Mouse (Mus musculus): ENCODE data around the gene Nucb1. TPM values are rescaled to one million over a fixed set of nuclear protein-coding genes. Genes with fewer than 3 reads are reported as not detected.
"Not testable (repeated sequence)": the region's sequence is repeated elsewhere in the genome, so short reads cannot be mapped to it uniquely, and the experiment has no call there.

Gene Nucb1
- polyA plus RNA-seq, 1 experiment from 2014 or later: 251 TPM

- 61% methylated on average over 7 of the region's 7 CpGs for WGBS
- H3K9me3 ChIP-seq (ENCODE audit: control insufficient read depth, low read length): no peaks in the 10 kb centered on the region
- H3K4me3 ChIP-seq (ENCODE audit: low read length): no peak overlapping the region
- no peak overlapping the region for H3K9ac ChIP-seq (ENCODE audit: low read depth, low read length)
- H3K4me1 ChIP-seq (ENCODE audit: control insufficient read depth, insufficient read depth, low read length): peaks cover 16% of the 10 kb centered on the region
- no peaks in the 10 kb centered on the region for H3K36me3 ChIP-seq (ENCODE audit: control insufficient read depth, insufficient read depth, low read length)
- ATAC-seq: no peak
- H3K27me3 ChIP-seq (replicated peaks; ENCODE audit: control insufficient read depth, insufficient read depth, low read length): no peaks in the 10 kb centered on the region
- H3K27ac ChIP-seq (ENCODE audit: low read length): no peak overlapping the region
- no peak overlapping the region for H3K4me2 ChIP-seq (ENCODE audit: low read depth, low read length)
These were observed 24.0 kb downstream of the Nucb1 start for GRCm38 (mm10) chr7:45486158-45486557.

GRCm38 (mm10) chr7:45484985-45485384, 25.2 kb downstream of the Nucb1 start:
- not testable (repeated sequence) for H3K4me2 ChIP-seq (ENCODE audit: low read depth, low read length); H3K9me3 ChIP-seq (ENCODE audit: control insufficient read depth, low read length); H3K9ac ChIP-seq (ENCODE audit: low read depth, low read length); H3K36me3 ChIP-seq (ENCODE audit: control insufficient read depth, insufficient read depth, low read length); H3K27me3 ChIP-seq (replicated peaks; ENCODE audit: control insufficient read depth, insufficient read depth, low read length); H3K4me3 ChIP-seq (ENCODE audit: low read length); H3K27ac ChIP-seq (ENCODE audit: low read length); ATAC-seq
- WGBS: 93% methylated on average over 5 of the region's 5 CpGs
- H3K4me1 ChIP-seq (ENCODE audit: control insufficient read depth, insufficient read depth, low read length): peaks cover 12% of the 10 kb centered on the region; the same call in 1 of the 2 replicates

- WGBS: 64% methylated on average over 1 of the region's 1 CpGs
- Histone ChIP-seq H3K9ac (ENCODE audit: low read depth, low read length) (no peak overlapping the region), H3K4me1 (ENCODE audit: control insufficient read depth, insufficient read depth, low read length) (no peaks in the 10 kb centered on the region), H3K27ac (ENCODE audit: low read length) (no peak overlapping the region), H3K36me3 (ENCODE audit: control insufficient read depth, insufficient read depth, low read length) (no peaks in the 10 kb centered on the region), H3K4me2 (ENCODE audit: low read depth, low read length) (no peak overlapping the region), H3K27me3 (replicated peaks; ENCODE audit: control insufficient read depth, insufficient read depth, low read length) (no peaks in the 10 kb centered on the region), H3K9me3 (ENCODE audit: control insufficient read depth, low read length) (no peaks in the 10 kb centered on the region), H3K4me3 (ENCODE audit: low read length) (no peak overlapping the region)
- no peak for ATAC-seq
These were observed 28.0 kb downstream of the Nucb1 start for GRCm38 (mm10) chr7:45482166-45482565.

- 52% methylated on average over 15 of the region's 15 CpGs for WGBS
- H3K9ac ChIP-seq (ENCODE audit: low read depth, low read length): no peak within 1 kb of the TSS
- H3K9me3 ChIP-seq (ENCODE audit: control insufficient read depth, low read length): no peaks in the 10 kb centered on the region
- H3K27me3 ChIP-seq (replicated peaks; ENCODE audit: control insufficient read depth, insufficient read depth, low read length): no peaks in the 10 kb centered on the region
- H3K4me2 ChIP-seq (ENCODE audit: low read depth, low read length): no peak within 1 kb of the TSS
- peak; percentile 54 for ATAC-seq
- no peak within 1 kb of the TSS for H3K4me3 ChIP-seq (ENCODE audit: low read length)
- no peaks in the 10 kb centered on the region for H3K36me3 ChIP-seq (ENCODE audit: control insufficient read depth, insufficient read depth, low read length)
- no peak within 1 kb of the TSS for H3K27ac ChIP-seq (ENCODE audit: low read length)
- H3K4me1 ChIP-seq (ENCODE audit: control insufficient read depth, insufficient read depth, low read length): no peaks in the 10 kb centered on the region
These were observed 28.8 kb downstream of the Nucb1 start, which contains the start of gene Tulp2 for GRCm38 (mm10) chr7:45481374-45481927. Tulp2 (plus strand) TSS chr7:45481877.

- ATAC-seq; H3K36me3 ChIP-seq (ENCODE audit: control insufficient read depth, insufficient read depth, low read length); H3K4me3 ChIP-seq (ENCODE audit: low read length); H3K9me3 ChIP-seq (ENCODE audit: control insufficient read depth, low read length); H3K27me3 ChIP-seq (replicated peaks; ENCODE audit: control insufficient read depth, insufficient read depth, low read length); H3K4me1 ChIP-seq (ENCODE audit: control insufficient read depth, insufficient read depth, low read length); H3K9ac ChIP-seq (ENCODE audit: low read depth, low read length); H3K4me2 ChIP-seq (ENCODE audit: low read depth, low read length); H3K27ac ChIP-seq (ENCODE audit: low read length): not testable (repeated sequence)
- 67% methylated on average over 3 of the region's 4 CpGs for WGBS
These were observed 29.9 kb downstream of the Nucb1 start for GRCm38 (mm10) chr7:45480310-45480709.

- H3K27ac ChIP-seq (ENCODE audit: low read length): no peak overlapping the region
- no peaks in the 10 kb centered on the region for H3K27me3 ChIP-seq (replicated peaks; ENCODE audit: control insufficient read depth, insufficient read depth, low read length)
- no peak overlapping the region for H3K4me2 ChIP-seq (ENCODE audit: low read depth, low read length)
- ATAC-seq: no peak
- H3K4me1 ChIP-seq (ENCODE audit: control insufficient read depth, insufficient read depth, low read length): no peaks in the 10 kb centered on the region
- no peak overlapping the region for H3K9ac ChIP-seq (ENCODE audit: low read depth, low read length)
- no peak overlapping the region for H3K4me3 ChIP-seq (ENCODE audit: low read length)
- H3K36me3 ChIP-seq (ENCODE audit: control insufficient read depth, insufficient read depth, low read length): no peaks in the 10 kb centered on the region
- no peaks in the 10 kb centered on the region for H3K9me3 ChIP-seq (ENCODE audit: control insufficient read depth, low read length)
- 92% methylated on average over 7 of the region's 7 CpGs for WGBS
These were observed 31.4 kb downstream of the Nucb1 start for GRCm38 (mm10) chr7:45478774-45479173.

- no peaks in the 10 kb centered on the region for H3K36me3 ChIP-seq (ENCODE audit: control insufficient read depth, insufficient read depth, low read length)
- no peak overlapping the region for H3K9ac ChIP-seq (ENCODE audit: low read depth, low read length)
- H3K4me3 ChIP-seq (ENCODE audit: low read length): no peak overlapping the region
- H3K4me2 ChIP-seq (ENCODE audit: low read depth, low read length): no peak overlapping the region
- no peaks in the 10 kb centered on the region for H3K4me1 ChIP-seq (ENCODE audit: control insufficient read depth, insufficient read depth, low read length)
- H3K9me3 ChIP-seq (ENCODE audit: control insufficient read depth, low read length): no peaks in the 10 kb centered on the region
- H3K27me3 ChIP-seq (replicated peaks; ENCODE audit: control insufficient read depth, insufficient read depth, low read length): no peaks in the 10 kb centered on the region
- H3K27ac ChIP-seq (ENCODE audit: low read length): no peak overlapping the region
- WGBS: 2% methylated on average over 3 of the region's 3 CpGs
- ATAC-seq: peak; percentile 18; the same call in 1 of the 2 replicates
These were observed 33.2 kb downstream of the Nucb1 start for GRCm38 (mm10) chr7:45477003-45477402.

GRCm38 (mm10) chr7:45476453-45476852, 33.8 kb downstream of the Nucb1 start:
- Histone ChIP-seq H3K36me3 (ENCODE audit: control insufficient read depth, insufficient read depth, low read length) (no peaks in the 10 kb centered on the region), H3K9ac (ENCODE audit: low read depth, low read length) (no peak overlapping the region), H3K27me3 (replicated peaks; ENCODE audit: control insufficient read depth, insufficient read depth, low read length) (no peaks in the 10 kb centered on the region), H3K27ac (ENCODE audit: low read length) (no peak overlapping the region), H3K4me2 (ENCODE audit: low read depth, low read length) (no peak overlapping the region), H3K9me3 (ENCODE audit: control insufficient read depth, low read length) (no peaks in the 10 kb centered on the region), H3K4me1 (ENCODE audit: control insufficient read depth, insufficient read depth, low read length) (no peaks in the 10 kb centered on the region), H3K4me3 (ENCODE audit: low read length) (no peak overlapping the region)
- ATAC-seq: no peak
- WGBS: 39% methylated on average over 1 of the region's 1 CpGs

GRCm38 (mm10) chr7:45475291-45475969, 34.8 kb downstream of the Nucb1 start:
- peak overlapping the region; percentile 76 for H3K27ac ChIP-seq (ENCODE audit: low read length)
- H3K36me3 ChIP-seq (ENCODE audit: control insufficient read depth, insufficient read depth, low read length): no peaks in the 10 kb centered on the region
- H3K9ac ChIP-seq (ENCODE audit: low read depth, low read length): peak overlapping the region; percentile 58
- H3K4me2 ChIP-seq (ENCODE audit: low read depth, low read length): peak overlapping the region; percentile 45
- peak; percentile 79 for ATAC-seq
- H3K9me3 ChIP-seq (ENCODE audit: control insufficient read depth, low read length): no peaks in the 10 kb centered on the region
- H3K27me3 ChIP-seq (replicated peaks; ENCODE audit: control insufficient read depth, insufficient read depth, low read length): no peaks in the 10 kb centered on the region
- H3K4me3 ChIP-seq (ENCODE audit: low read length): peak overlapping the region; percentile 30
- H3K4me1 ChIP-seq (ENCODE audit: control insufficient read depth, insufficient read depth, low read length): no peaks in the 10 kb centered on the region
- WGBS: 56% methylated on average over 16 of the region's 16 CpGs
